Mouse (Mus musculus) CH12.LX (cell line): ENCODE results near the gene Atg10. TPM values are rescaled to one million over a fixed set of nuclear protein-coding genes. Genes with fewer than 3 reads are reported as not detected.

Experiments used
- DNase-seq: peaks from one replicate; pipeline ENCODE4 v3.0.0-alpha.2; 2013; ENCODE audit errors: extremely low read depth
- H3K27ac ChIP-seq: 2 replicates; pipeline ENCODE4 v1.5.1; 2012; ENCODE audit warnings: low read depth, mild to moderate bottlenecking, control low read depth, moderate library complexity; ENCODE audit not compliant: insufficient read depth
- H3K27me3 ChIP-seq: replicated peaks from 2 replicates; pipeline ENCODE3; 2012; ENCODE audit warnings: inconsistent platforms
- H3K36me3 ChIP-seq, 2 experiments: replicated peaks in 1 of 2; 2 replicates each; pipeline versions ENCODE3 to v1.6.1; 2012; ENCODE audit warnings: inconsistent platforms in 1 of 2, low read length in 1 of 2, mild to moderate bottlenecking in 1 of 2, mixed read lengths in 1 of 2, moderate library complexity in 1 of 2; ENCODE audit not compliant: control insufficient read depth in 1 of 2, insufficient read depth in 1 of 2
- H3K4me1 ChIP-seq, 2 experiments: 2 replicates each; pipeline ENCODE4 v1.6.1; 2012; ENCODE audit warnings: inconsistent platforms in 1 of 2, moderate library complexity in 1 of 2; ENCODE audit not compliant: insufficient read depth in 2 of 2, control insufficient read depth in 1 of 2
- H3K4me2 ChIP-seq: 2 replicates; pipeline ENCODE4 v1.6.1; 2012; ENCODE audit warnings: low read depth, mild to moderate bottlenecking, control low read depth; ENCODE audit not compliant: poor library complexity, insufficient read depth, severe bottlenecking
- H3K4me3 ChIP-seq, 3 experiments: fragments of 150-350 bp in 1 of 3; sonication (generic) in 1 of 3; replicated peaks in 1 of 3; 2 replicates each; pipeline versions ENCODE3 to v1.5.1; 2011 to 2012; ENCODE audit warnings: low read depth in 2 of 3, low read length in 2 of 3, mild to moderate bottlenecking in 2 of 3, moderate library complexity in 2 of 3, control low read depth in 1 of 3, improper control_type of control experiment in 1 of 3, inconsistent platforms in 1 of 3, mixed read lengths in 1 of 3; ENCODE audit not compliant: poor library complexity in 1 of 3
- H3K79me2 ChIP-seq: replicated peaks from 2 replicates; pipeline ENCODE4 v1.6.1; 2012; ENCODE audit warnings: mild to moderate bottlenecking, moderate library complexity; ENCODE audit not compliant: control insufficient read depth, poor library complexity, insufficient read depth, severe bottlenecking; ENCODE audit errors: extremely low read depth
- H3K9ac ChIP-seq: 2 replicates; pipeline ENCODE4 v1.6.1; 2012; ENCODE audit warnings: low read depth, mild to moderate bottlenecking, control low read depth, moderate library complexity; ENCODE audit not compliant: insufficient read depth
- H3K9me3 ChIP-seq: replicated peaks from 2 replicates; pipeline ENCODE3; 2012; ENCODE audit warnings: low read length, inconsistent platforms, mixed read lengths
- BHLHE40 ChIP-seq: IDR thresholded peaks from 2 replicates; pipeline ENCODE4 v1.6.1; 2011; ENCODE audit warnings: mild to moderate bottlenecking, low read depth, low read length, improper control_type of control experiment
- CHD1 ChIP-seq: IDR thresholded peaks from 2 replicates; pipeline ENCODE4 v1.6.1; 2012; ENCODE audit warnings: low read depth, low read length, improper control_type of control experiment, inconsistent platforms
- CHD2 ChIP-seq: IDR thresholded peaks from 2 replicates; pipeline ENCODE4 v1.6.1; 2011; ENCODE audit warnings: low read length, improper control_type of control experiment
- CTCF ChIP-seq, 2 experiments: IDR thresholded peaks in 1 of 2; conservative IDR thresholded peaks in 1 of 2; 2 replicates each; pipeline ENCODE4 v1.5.1; 2011 to 2012; ENCODE audit warnings: low read depth in 2 of 2, low read length in 2 of 2, improper control_type of control experiment in 1 of 2, inconsistent platforms in 1 of 2, mild to moderate bottlenecking in 1 of 2, moderate library complexity in 1 of 2
- E2F4 ChIP-seq: IDR thresholded peaks from 2 replicates; pipeline ENCODE4 v1.6.1; 2011; ENCODE audit warnings: low read depth, low read length, improper control_type of control experiment; ENCODE audit not compliant: insufficient replicate concordance
- ELF1 ChIP-seq: IDR thresholded peaks from 2 replicates; pipeline ENCODE4 v1.6.1; 2014; ENCODE audit warnings: low read depth, mild to moderate bottlenecking, inconsistent platforms, low read length, improper control_type of control experiment
- EP300 ChIP-seq: IDR thresholded peaks from 2 replicates; pipeline ENCODE4 v1.6.1; 2011; ENCODE audit warnings: low read length, improper control_type of control experiment
- ETS1 ChIP-seq: conservative IDR thresholded peaks from 2 replicates; pipeline ENCODE4 v1.6.1; 2012; ENCODE audit warnings: low read depth, mild to moderate bottlenecking, inconsistent platforms, low read length, improper control_type of control experiment, moderate library complexity
- GABPA ChIP-seq: IDR thresholded peaks from 2 replicates; pipeline ENCODE4 v1.6.1; 2012; ENCODE audit warnings: low read depth, low read length, improper control_type of control experiment, inconsistent platforms; ENCODE audit not compliant: insufficient replicate concordance
- HCFC1 ChIP-seq: IDR thresholded peaks from 2 replicates; pipeline ENCODE4 v1.6.1; 2012; ENCODE audit warnings: low read depth, mild to moderate bottlenecking, inconsistent platforms, low read length, improper control_type of control experiment
- IRF4 ChIP-seq: IDR thresholded peaks from 2 replicates; pipeline ENCODE4 v1.6.1; 2014; ENCODE audit warnings: low read depth, mild to moderate bottlenecking, inconsistent platforms, low read length, improper control_type of control experiment
- JUN ChIP-seq: IDR thresholded peaks from 2 replicates; pipeline ENCODE4 v1.6.1; 2011; ENCODE audit warnings: low read depth, mild to moderate bottlenecking, low read length, improper control_type of control experiment, moderate library complexity; ENCODE audit not compliant: insufficient read depth
- JUND ChIP-seq: conservative IDR thresholded peaks from 2 replicates; pipeline ENCODE4 v1.6.1; 2011; ENCODE audit warnings: low read depth, low read length, improper control_type of control experiment
- KAT2A ChIP-seq: IDR thresholded peaks from 2 replicates; pipeline ENCODE4 v1.6.1; 2012; ENCODE audit warnings: low read length, improper control_type of control experiment, inconsistent platforms; ENCODE audit not compliant: insufficient replicate concordance
- MAFK ChIP-seq: IDR thresholded peaks from 2 replicates; pipeline ENCODE4 v1.6.1; 2011; ENCODE audit warnings: low read length, improper control_type of control experiment; ENCODE audit not compliant: insufficient replicate concordance
- MAX ChIP-seq: IDR thresholded peaks from 2 replicates; pipeline ENCODE4 v1.6.1; 2011; ENCODE audit warnings: low read length, improper control_type of control experiment
- MAZ ChIP-seq: IDR thresholded peaks from 2 replicates; pipeline ENCODE4 v1.6.1; 2012; ENCODE audit warnings: low read depth, mild to moderate bottlenecking, inconsistent platforms, low read length, improper control_type of control experiment, moderate library complexity
- MXI1 ChIP-seq: IDR thresholded peaks from 2 replicates; pipeline ENCODE4 v1.6.1; 2011; ENCODE audit warnings: mild to moderate bottlenecking, low read depth, low read length, improper control_type of control experiment
- MYC ChIP-seq: IDR thresholded peaks from 2 replicates; pipeline ENCODE4 v1.6.1; 2011; ENCODE audit warnings: low read depth, mild to moderate bottlenecking, improper control_type of control experiment, low read length
- NELFE ChIP-seq: IDR thresholded peaks from 2 replicates; pipeline ENCODE4 v1.6.1; 2011; ENCODE audit warnings: low read depth, low read length, improper control_type of control experiment
- NRF1 ChIP-seq: IDR thresholded peaks from 2 replicates; pipeline ENCODE4 v1.6.1; 2014; ENCODE audit warnings: low read depth, mild to moderate bottlenecking, inconsistent platforms, low read length, improper control_type of control experiment, moderate library complexity
- PAX5 ChIP-seq: IDR thresholded peaks from 2 replicates; pipeline ENCODE4 v1.6.1; 2012; ENCODE audit warnings: low read length, inconsistent platforms, mixed read lengths
- POLR2A ChIP-seq: IDR thresholded peaks from 2 replicates; pipeline ENCODE4 v1.6.1; 2011; ENCODE audit warnings: low read depth, mild to moderate bottlenecking, improper control_type of control experiment, low read length
- POLR2AphosphoS2 ChIP-seq: IDR thresholded peaks from 2 replicates; pipeline ENCODE4 v1.6.1; 2011; ENCODE audit warnings: low read depth, low read length, improper control_type of control experiment
- RAD21 ChIP-seq: IDR thresholded peaks from 2 replicates; pipeline ENCODE4 v1.6.1; 2011; ENCODE audit warnings: low read depth, mild to moderate bottlenecking, low read length, improper control_type of control experiment, moderate library complexity
- RCOR1 ChIP-seq: conservative IDR thresholded peaks from 2 replicates; pipeline ENCODE4 v1.6.1; 2012; ENCODE audit warnings: low read depth, mild to moderate bottlenecking, inconsistent platforms, low read length, improper control_type of control experiment
- SIN3A ChIP-seq: IDR thresholded peaks from 2 replicates; pipeline ENCODE4 v1.6.1; 2012; ENCODE audit warnings: low read length, improper control_type of control experiment, inconsistent platforms
- SMC3 ChIP-seq: IDR thresholded peaks from 2 replicates; pipeline ENCODE4 v1.6.1; 2011; ENCODE audit warnings: low read depth, low read length, improper control_type of control experiment
- TBP ChIP-seq: conservative IDR thresholded peaks from 2 replicates; pipeline ENCODE4 v1.6.1; 2011; ENCODE audit warnings: low read depth, low read length, improper control_type of control experiment
- TCF12 ChIP-seq: IDR thresholded peaks from 2 replicates; pipeline ENCODE4 v1.6.1; 2014; ENCODE audit warnings: low read depth, mild to moderate bottlenecking, inconsistent platforms, low read length, improper control_type of control experiment
- UBTF ChIP-seq: IDR thresholded peaks from 2 replicates; pipeline ENCODE4 v1.6.1; 2012; ENCODE audit warnings: low read depth, mild to moderate bottlenecking, inconsistent platforms, low read length, improper control_type of control experiment, moderate library complexity
- USF1 ChIP-seq: IDR thresholded peaks from 2 replicates; pipeline ENCODE4 v1.6.1; 2014; ENCODE audit warnings: low read depth, mild to moderate bottlenecking, inconsistent platforms, low read length, improper control_type of control experiment
- USF2 ChIP-seq: conservative IDR thresholded peaks from 2 replicates; pipeline ENCODE4 v1.6.1; 2011; ENCODE audit warnings: low read depth, low read length, improper control_type of control experiment
- ZC3H11A ChIP-seq: IDR thresholded peaks from 2 replicates; pipeline ENCODE4 v1.6.1; 2012; ENCODE audit warnings: low read depth, mild to moderate bottlenecking, inconsistent platforms, low read length, improper control_type of control experiment
- ZKSCAN1 ChIP-seq: IDR thresholded peaks from 2 replicates; pipeline ENCODE4 v1.6.1; 2012; ENCODE audit warnings: low read depth, inconsistent platforms, low read length, improper control_type of control experiment, borderline replicate concordance
- ZMIZ1 ChIP-seq: IDR thresholded peaks from 2 replicates; pipeline ENCODE4 v1.6.1; 2012; ENCODE audit warnings: low read depth, mild to moderate bottlenecking, inconsistent platforms, low read length, improper control_type of control experiment
- ZNF384 ChIP-seq: IDR thresholded peaks from 2 replicates; pipeline ENCODE4 v1.6.1; 2012; ENCODE audit warnings: low read depth, low read length, improper control_type of control experiment, inconsistent platforms
- dilution Hi-C: fragments of 300-500 bp; cut with MboI; formaldehyde crosslinking; loops from 2 replicates; pipeline ENCODE4 v1.14.3; 2020; ENCODE audit warnings: low sequenced_read_pairs; ENCODE audit not compliant: extremely low pct_unique_long_range_greater_than_20kb, extremely low pct_ligation_motif_present
- in situ Hi-C: fragments of 300-500 bp; cut with MboI; formaldehyde crosslinking; loops from 3 replicates; pipeline ENCODE4 v1.14.3; 2019; ENCODE audit warnings: low sequenced_read_pairs, low pct_ligation_motif_present, low pct_unique_long_range_greater_than_20kb, mixed read lengths
- polyA plus RNA-seq: library from polyadenylated mRNA; unstranded; fragments of >175 nt; gene quantifications from 2 replicates; pipeline ENCODE4 v1.2.1, GENCODE M21; 2012; ENCODE audit warnings: low read depth; ENCODE audit not compliant: insufficient read length
- total RNA-seq, 2 experiments: library from RNA; depleted of rRNA; stranded (reverse); fragments of 300-350 nt in 1 of 2; fragments of >200 nt in 1 of 2; gene quantifications; 2 replicates each; pipeline ENCODE4 v1.2.3; 2012 to 2014

Atg10 gene
- total RNA-seq (2012; rRNA removed) (3.3 and 4.2 TPM in 2 replicates), total RNA-seq (2014; rRNA removed) (7.2 and 7.4 TPM in 2 replicates), polyA plus RNA-seq (3.4 and 3.8 TPM in 2 replicates)

- Histone ChIP-seq H3K79me2 (no peaks in the 10 kb centered on the region), H3K9me3 (no peaks in the 10 kb centered on the region), H3K27me3 (no peaks in the 10 kb centered on the region), H3K4me1 (peaks cover 4 to 9% of the 10 kb centered on the region in 2 experiments; a peak in 2 of 4 replicates), H3K9ac (peak within 1 kb of the TSS; percentile 69), H3K36me3 (no peaks in the 10 kb centered on the region), H3K4me2 (peak within 1 kb of the TSS; percentile 73), H3K27ac (peak within 1 kb of the TSS; percentile 85), H3K4me3 (peak within 1 kb of the TSS; percentile 58 to 81 (median 65))
- DNase-seq, result peak; percentile 92
- dilution Hi-C loops, result no loop called here
- in situ Hi-C loops, result loop anchor here (10.0 kb wide), 1 partner anchor 151 kb away; no protein-coding TSS in a partner anchor
- TF ChIP-seq MAZ (no peak), RCOR1 (no peak), NRF1 (peak; percentile 99), SMC3 (no peak), USF1 (peak; percentile 88), ZKSCAN1 (no peak), EP300 (no peak), CHD1 (no peak), UBTF (peak; percentile 76; the same call in 1 of the 2 replicates), MAX (0 out of 2 replicates have a peak, but pooled peaks have one; percentile 28), MYC (no peak), TCF12 (peak; percentile 67; the same call in 1 of the 2 replicates), BHLHE40 (peak; percentile 96), POLR2A (peak; percentile 87; the same call in 1 of the 2 replicates), CHD2 (peak; percentile 80; the same call in 1 of the 2 replicates), PAX5 (no peak), RAD21 (no peak; the same call in 1 of the 2 replicates), POLR2AphosphoS2 (peak; percentile 47; the same call in 1 of the 2 replicates), JUN (no peak), ZC3H11A (no peak), CTCF (conservative IDR thresholded peaks at IDR 0.05 in 1 of 2, IDR thresholded peaks at IDR 0.05 in 1 of 2; ENCODE audit: low read depth in 2 of 2, low read length in 2 of 2) (0 out of 4 replicates have a peak, but pooled peaks of 1 of the 2 experiments have one; percentile 3), IRF4 (peak; percentile 79), KAT2A (no peak), HCFC1 (no peak; the same call in 1 of the 2 replicates), TBP (peak; percentile 52; the same call in 1 of the 2 replicates), ETS1 (0 out of 2 replicates have a peak, but pooled peaks have one; percentile 21), ZNF384 (no peak), GABPA (no peak), MXI1 (no peak), ZMIZ1 (peak; percentile 81), MAFK (no peak), ELF1 (peak; percentile 55), JUND (no peak), SIN3A (peak; percentile 20; the same call in 1 of the 2 replicates), USF2 (peak; percentile 84), NELFE (peak; percentile 83), E2F4 (no peak)
These were observed at the start of gene Atg10 for GRCm38 (mm10) chr13:91223587-91224437. Atg10 (minus strand) TSS chr13:91223968.
